Mouse (Mus musculus): ENCODE results near the gene Hs1bp3.

Gene Hs1bp3

GRCm38 (mm10) chr12:8339591-8340319 is 26.5 kb downstream of the Hs1bp3 start:
- POLR2A ChIA-PET: interaction anchor here in 3 of 4 experiments (0.8 to 15.5 kb wide), 17 partner anchors 8 to 187 kb away, joined by 4 to 231 read pairs (median 12); partner anchors contain the start of gene Rhob (in 3 of the 3)

GRCm38 (mm10) chr12:8341008-8341407 is 27.8 kb downstream of the Hs1bp3 start:
- ChIA-PET POLR2A (interaction anchor here (0.5 to 15.5 kb wide), 30 partner anchors 9 to 1395 kb away, joined by 3 to 231 read pairs (median 4); partner anchors contain the start of genes Rhob (in 3 of the 4) and Sdc1 (in 1 of the 4)), CTCF (interaction anchor here in 3 of 4 experiments (0.6 to 1.5 kb wide), 9 partner anchors 9 to 1252 kb away, joined by 3 to 6 read pairs (median 3); partner anchors contain the start of gene Rhob (in 1 of the 3))

More at GRCm38 (mm10) chr12:8339591-8340319, 26.5 kb downstream of the Hs1bp3 start:
- CTCF ChIA-PET: interaction anchor here in 2 of 4 experiments (0.7 to 2.0 kb wide), 6 partner anchors 13 to 208 kb away, joined by 3 to 6 read pairs (median 4); no protein-coding TSS in a partner anchor

GRCm38 (mm10) chr12:8343381-8343780 is 30.1 kb downstream of the Hs1bp3 start:
- CTCF ChIA-PET: no interaction called here

GRCm38 (mm10) chr12:8344897-8345296 is 31.7 kb downstream of the Hs1bp3 start:
- CTCF ChIA-PET: interaction anchor here in 2 of 4 experiments (0.6 to 1.0 kb wide), 3 partner anchors 13 to 39 kb away, joined by 3 read pairs; no protein-coding TSS in a partner anchor
- POLR2A ChIA-PET: interaction anchor here in 3 of 4 experiments (0.8 to 1.6 kb wide), 4 partner anchors 28 to 155 kb away, joined by 3 to 8 read pairs (median 5); partner anchors contain the start of gene Rhob (in 3 of the 3)

More at GRCm38 (mm10) chr12:8343381-8343780, 30.1 kb downstream of the Hs1bp3 start:
- POLR2A ChIA-PET: interaction anchor here in 3 of 4 experiments (0.9 to 15.5 kb wide), 4 partner anchors 10 to 157 kb away, joined by 3 to 231 read pairs (median 92); partner anchors contain the start of gene Rhob (in 3 of the 3)

- CTCF ChIA-PET: interaction anchor here in 2 of 4 experiments (0.6 kb wide), 2 partner anchors 14 to 424 kb away, joined by 3 read pairs; no protein-coding TSS in a partner anchor
- POLR2A ChIA-PET: interaction anchor here in 3 of 4 experiments (0.8 to 6.2 kb wide), 8 partner anchors 9 to 154 kb away, joined by 3 to 32 read pairs (median 6); partner anchors contain the start of gene Rhob (in 3 of the 3)
Observed at GRCm38 (mm10) chr12:8345539-8345938, 32.3 kb downstream of the Hs1bp3 start.

GRCm38 (mm10) chr12:8347746-8348462 is 34.7 kb downstream of the Hs1bp3 start:
- ChIA-PET CTCF (interaction anchor here in 2 of 4 experiments (0.5 to 1.2 kb wide), 5 partner anchors 21 to 977 kb away, joined by 3 to 4 read pairs (median 3); no protein-coding TSS in a partner anchor), POLR2A (interaction anchor here in 3 of 4 experiments (0.6 to 6.2 kb wide), 23 partner anchors 8 to 593 kb away, joined by 3 to 98 read pairs (median 4); partner anchors contain the start of gene Rhob (in 3 of the 3))

- CTCF ChIA-PET: interaction anchor here in 2 of 4 experiments (0.6 to 1.2 kb wide), 4 partner anchors 8 to 976 kb away, joined by 3 to 9 read pairs (median 4); no protein-coding TSS in a partner anchor
Observed at GRCm38 (mm10) chr12:8348733-8349513, 35.7 kb downstream of the Hs1bp3 start.

GRCm38 (mm10) chr12:8351025-8351903 is 38.0 kb downstream of the Hs1bp3 start:
- ChIA-PET CTCF (interaction anchor here (0.6 to 1.5 kb wide), 7 partner anchors 10 to 195 kb away, joined by 3 to 15 read pairs (median 5); partner anchors contain the start of gene Rhob (in 1 of the 4)), POLR2A (interaction anchor here in 3 of 4 experiments (0.5 to 6.2 kb wide), 26 partner anchors 8 to 1003 kb away, joined by 3 to 98 read pairs (median 5); partner anchors contain the start of genes Rhob (in 3 of the 3) and Hs1bp3 (in 1 of the 3))

More at GRCm38 (mm10) chr12:8348733-8349513, 35.7 kb downstream of the Hs1bp3 start:
- POLR2A ChIA-PET: interaction anchor here in 3 of 4 experiments (0.7 to 6.2 kb wide), 20 partner anchors 8 to 592 kb away, joined by 3 to 98 read pairs (median 6); partner anchors contain the start of gene Rhob (in 3 of the 3)

GRCm38 (mm10) chr12:8353071-8353470 is 39.8 kb downstream of the Hs1bp3 start:
- ChIA-PET CTCF (interaction anchor here in 1 of 4 experiments (0.6 kb wide), 1 partner anchor 132 kb away, joined by 5 read pairs; no protein-coding TSS in a partner anchor), POLR2A (interaction anchor here in 2 of 4 experiments (0.9 to 1.4 kb wide), 4 partner anchors 9 to 147 kb away, joined by 3 to 11 read pairs (median 4); partner anchors contain the start of gene Rhob (in 2 of the 2))

- ChIA-PET POLR2A (interaction anchor here in 2 of 4 experiments (0.8 to 1.6 kb wide), 3 partner anchors 142 to 162 kb away, joined by 3 read pairs; partner anchors contain the start of gene Rhob (in 1 of the 2)), CTCF (interaction anchor here (0.6 to 1.0 kb wide), 8 partner anchors 14 to 324 kb away, joined by 3 to 7 read pairs (median 3); no protein-coding TSS in a partner anchor)
Observed at GRCm38 (mm10) chr12:8354187-8354586, 41.0 kb downstream of the Hs1bp3 start.

- CTCF ChIA-PET: interaction anchor here in 1 of 4 experiments (0.7 to 1.0 kb wide), 2 partner anchors 28 to 30 kb away, joined by 3 to 5 read pairs; no protein-coding TSS in a partner anchor
- POLR2A ChIA-PET: interaction anchor here in 2 of 4 experiments (0.7 to 1.6 kb wide), 4 partner anchors 13 to 165 kb away, joined by 3 read pairs; partner anchors contain the start of gene Rhob (in 1 of the 2)
Observed at GRCm38 (mm10) chr12:8355011-8355410, 41.8 kb downstream of the Hs1bp3 start.

GRCm38 (mm10) chr12:8357449-8357848 is 44.2 kb downstream of the Hs1bp3 start:
- POLR2A ChIA-PET: interaction anchor here in 3 of 4 experiments (1.0 to 5.3 kb wide), 12 partner anchors 9 to 164 kb away, joined by 3 to 59 read pairs (median 13); partner anchors contain the start of gene Rhob (in 3 of the 3)
- CTCF ChIA-PET: interaction anchor here in 3 of 4 experiments (0.6 to 1.8 kb wide), 6 partner anchors 11 to 143 kb away, joined by 3 to 5 read pairs (median 3); partner anchors contain the start of gene Rhob (in 1 of the 3)

GRCm38 (mm10) chr12:8358344-8358966 is 45.2 kb downstream of the Hs1bp3 start:
- ChIA-PET POLR2A (interaction anchor here in 3 of 4 experiments (0.6 to 5.3 kb wide), 20 partner anchors 9 to 149 kb away, joined by 3 to 59 read pairs (median 4); partner anchors contain the start of gene Rhob (in 2 of the 3)), CTCF (interaction anchor here in 3 of 4 experiments (1.0 to 1.8 kb wide), 5 partner anchors 18 to 189 kb away, joined by 3 to 5 read pairs (median 4); no protein-coding TSS in a partner anchor)

- ChIA-PET CTCF (interaction anchor here in 3 of 4 experiments (0.7 to 1.8 kb wide), 3 partner anchors 19 to 43 kb away, joined by 3 to 6 read pairs (median 4); no protein-coding TSS in a partner anchor), POLR2A (interaction anchor here in 3 of 4 experiments (0.6 to 5.3 kb wide), 21 partner anchors 8 to 446 kb away, joined by 3 to 59 read pairs (median 5); partner anchors contain the start of gene Rhob (in 2 of the 3))
Observed at GRCm38 (mm10) chr12:8359418-8360112, 46.3 kb downstream of the Hs1bp3 start.

All from embryonic stem cell, embryonic (primary cell).